Mouse (Mus musculus): ENCODE results near the gene Anxa5.

GRCm38 (mm10) chr3:36442426-36442825 is 33.3 kb downstream of the Anxa5 start:
- TF ChIP-seq CHD2 (IDR thresholded peaks at IDR 0.05; ENCODE audit: low read length) = no peak
- no peak for TF ChIP-seq POLR2A (IDR thresholded peaks at IDR 0.05; ENCODE audit: low read depth, low read length)
- no peak for TF ChIP-seq PAX5 (IDR thresholded peaks at IDR 0.05; ENCODE audit: low read length)
- TF ChIP-seq MAFK (IDR thresholded peaks at IDR 0.05; ENCODE audit: insufficient replicate concordance, low read length) = no peak
- TF ChIP-seq CTCF (conservative IDR thresholded peaks at IDR 0.05 in 1 of 2, IDR thresholded peaks at IDR 0.05 in 1 of 2; ENCODE audit: low read depth in 2 of 2, low read length in 2 of 2) = peak; percentile 40 to 93; a peak in 3 of 4 replicates
